Mouse (Mus musculus) cerebellum, adult 8-10 months (tissue): ENCODE measurements around the gene Sgsm2.

Source experiments
- DNase-seq: peaks from one replicate; pipeline ENCODE4 v3.0.0; 2022

Sgsm2 gene

DNA sequence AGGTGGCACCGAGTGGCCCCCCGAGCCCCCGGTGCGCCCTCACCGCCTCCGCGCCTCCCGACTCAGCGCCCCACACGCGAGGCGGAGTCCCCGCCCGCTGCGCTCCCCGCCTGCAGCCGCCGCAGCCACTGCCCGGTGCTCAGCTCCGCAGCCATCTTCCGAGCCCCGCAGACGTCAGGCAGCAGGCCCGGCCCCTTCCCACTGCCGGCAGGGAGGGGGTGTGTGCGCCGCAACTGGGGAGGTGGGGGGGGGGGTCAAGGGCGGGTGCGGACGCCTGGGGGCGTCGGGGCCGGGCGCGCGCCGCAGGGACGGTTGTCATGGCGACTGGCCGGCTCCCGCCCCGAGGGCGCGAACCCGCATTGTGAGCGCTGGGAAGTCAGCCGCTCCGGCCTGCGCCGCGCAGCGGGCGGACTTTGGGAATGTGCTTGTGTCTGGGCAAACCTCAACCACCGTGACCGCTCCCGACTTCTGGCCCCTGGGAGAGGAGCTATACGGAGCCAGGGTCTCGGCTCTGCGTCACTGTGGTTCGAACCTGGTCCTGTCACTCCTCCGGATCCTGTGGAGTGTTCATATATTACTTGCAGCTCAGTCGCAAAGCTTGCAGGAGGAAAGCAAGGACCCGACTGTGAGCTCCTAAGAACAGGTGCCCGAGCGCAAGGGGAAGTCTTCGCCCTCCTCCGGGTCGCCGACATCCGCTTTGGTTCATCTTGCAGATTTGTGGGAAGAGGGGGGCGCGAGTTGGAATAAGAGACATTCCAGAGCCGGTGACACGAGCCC, at the start of gene Sgsm2:
Gene Sgsm2 (minus strand): TSS at position 160 of the 777 bp plus-strand sequence.
- peak; percentile 61 for DNase-seq

DNA sequence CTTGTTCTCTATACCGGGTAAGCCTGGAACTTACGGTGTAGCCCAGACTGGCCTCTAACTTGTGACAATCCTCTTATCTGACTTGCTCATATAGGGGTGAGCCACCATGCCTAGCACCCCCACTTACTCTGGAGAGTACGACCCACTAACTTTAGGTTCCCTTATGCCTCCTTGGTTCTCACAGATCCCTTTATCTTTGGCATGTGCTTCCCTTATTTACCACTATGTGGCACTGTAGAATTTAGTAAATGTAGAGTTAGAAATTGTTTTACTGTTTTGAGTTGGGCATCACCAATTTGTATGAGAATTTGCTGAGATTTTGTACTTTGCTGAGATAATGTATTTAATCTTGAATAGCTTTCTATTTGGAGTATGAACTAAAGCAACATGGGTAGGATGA, 49.5 kb upstream of the Sgsm2 start:
- peak; percentile 25 for DNase-seq

DNA sequence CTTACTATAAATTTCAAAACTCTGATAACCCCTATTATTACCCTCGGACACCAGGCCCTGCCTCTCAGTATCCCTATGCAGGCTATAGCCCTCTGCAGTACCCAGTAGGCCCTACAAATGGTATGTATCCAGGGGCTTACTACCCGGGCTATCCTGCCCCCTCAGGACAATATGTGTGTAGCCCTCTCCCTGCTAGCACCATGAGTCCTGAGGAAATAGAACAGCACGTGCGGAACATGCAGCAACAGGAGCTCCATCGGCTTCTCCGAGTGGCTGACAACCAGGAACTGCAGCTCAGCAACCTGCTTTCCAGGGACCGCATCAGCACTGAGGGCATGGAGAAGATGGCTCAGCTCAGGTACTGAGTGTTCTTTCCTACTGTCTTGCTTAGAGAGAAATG, 33.5 kb upstream of the Sgsm2 start:
- no peak for DNase-seq

DNA sequence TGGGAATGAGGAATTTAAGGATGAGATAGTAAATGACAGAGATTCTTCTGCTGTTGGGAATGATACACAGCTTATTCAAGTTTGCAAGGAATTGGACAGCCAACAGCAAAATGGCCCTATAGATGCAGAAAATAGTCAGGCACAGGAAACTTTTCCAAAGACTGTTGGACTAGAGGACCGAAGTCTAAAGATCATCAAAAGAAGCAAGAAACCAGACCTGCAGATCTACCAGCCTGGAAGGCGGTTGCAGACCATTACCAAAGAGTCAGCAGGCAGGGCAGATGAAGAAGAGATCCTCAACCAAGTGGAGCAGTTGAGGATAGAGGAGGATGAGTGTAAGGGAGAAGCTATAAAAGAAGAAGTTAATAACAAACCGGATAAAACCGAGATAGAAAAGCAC, 32.3 kb upstream of the Sgsm2 start:
- DNase-seq = no peak

DNA sequence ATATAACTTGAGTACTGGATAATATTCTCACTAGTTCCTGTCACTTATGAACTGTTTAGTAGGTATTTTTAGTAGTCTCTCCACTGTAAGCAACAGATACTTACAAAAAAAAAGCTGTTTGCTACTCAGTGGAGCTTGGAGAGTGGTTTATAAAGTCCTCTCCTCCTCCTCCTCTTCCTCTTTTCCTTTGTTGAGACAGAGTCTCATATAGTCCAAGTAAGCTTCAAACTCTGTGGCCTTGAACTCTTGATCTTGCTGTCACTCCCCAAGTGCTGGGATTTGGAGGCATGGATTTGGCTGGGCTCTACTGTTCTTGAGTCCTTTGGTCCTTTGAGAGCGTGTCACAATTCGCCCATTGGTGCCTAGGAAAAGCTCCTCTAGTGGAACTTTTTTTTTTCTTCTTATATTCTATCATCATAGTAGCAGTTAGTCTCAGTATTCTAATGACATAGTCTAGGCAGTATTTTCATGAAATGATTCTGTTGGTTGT, 30.4 kb upstream of the Sgsm2 start:
- DNase-seq = no peak

DNA sequence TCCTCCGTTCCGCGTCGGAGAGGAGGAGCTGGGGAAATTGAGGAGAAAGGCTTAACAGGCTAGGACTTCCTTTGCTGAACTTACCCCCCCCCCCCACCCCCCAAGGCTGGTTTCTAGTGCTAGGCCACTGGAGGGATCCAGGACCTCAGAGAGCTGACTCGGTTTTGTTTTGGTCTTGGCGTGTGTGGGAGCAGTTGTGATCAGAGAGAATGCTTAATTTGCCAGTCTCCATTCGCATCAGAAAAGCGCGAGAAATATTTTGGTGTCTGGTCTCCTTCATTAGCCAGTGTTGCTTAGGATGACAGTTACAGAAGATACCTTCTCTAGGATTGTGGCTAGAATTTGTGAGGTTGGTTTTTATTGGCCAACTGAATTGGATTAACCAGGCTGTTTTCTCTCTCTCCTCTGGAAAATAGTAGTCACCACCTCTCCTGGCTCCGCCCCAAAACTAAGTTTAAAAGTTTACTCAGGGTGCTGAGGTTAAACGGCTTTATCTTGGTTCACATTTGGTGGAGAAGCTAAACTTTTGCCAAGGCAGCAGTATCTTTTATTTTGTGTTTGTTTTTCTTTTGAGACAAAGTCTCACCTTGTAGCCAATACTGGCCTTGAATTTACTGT, 29.6 kb upstream of the Sgsm2 start:
- peak; percentile 26 for DNase-seq

DNA sequence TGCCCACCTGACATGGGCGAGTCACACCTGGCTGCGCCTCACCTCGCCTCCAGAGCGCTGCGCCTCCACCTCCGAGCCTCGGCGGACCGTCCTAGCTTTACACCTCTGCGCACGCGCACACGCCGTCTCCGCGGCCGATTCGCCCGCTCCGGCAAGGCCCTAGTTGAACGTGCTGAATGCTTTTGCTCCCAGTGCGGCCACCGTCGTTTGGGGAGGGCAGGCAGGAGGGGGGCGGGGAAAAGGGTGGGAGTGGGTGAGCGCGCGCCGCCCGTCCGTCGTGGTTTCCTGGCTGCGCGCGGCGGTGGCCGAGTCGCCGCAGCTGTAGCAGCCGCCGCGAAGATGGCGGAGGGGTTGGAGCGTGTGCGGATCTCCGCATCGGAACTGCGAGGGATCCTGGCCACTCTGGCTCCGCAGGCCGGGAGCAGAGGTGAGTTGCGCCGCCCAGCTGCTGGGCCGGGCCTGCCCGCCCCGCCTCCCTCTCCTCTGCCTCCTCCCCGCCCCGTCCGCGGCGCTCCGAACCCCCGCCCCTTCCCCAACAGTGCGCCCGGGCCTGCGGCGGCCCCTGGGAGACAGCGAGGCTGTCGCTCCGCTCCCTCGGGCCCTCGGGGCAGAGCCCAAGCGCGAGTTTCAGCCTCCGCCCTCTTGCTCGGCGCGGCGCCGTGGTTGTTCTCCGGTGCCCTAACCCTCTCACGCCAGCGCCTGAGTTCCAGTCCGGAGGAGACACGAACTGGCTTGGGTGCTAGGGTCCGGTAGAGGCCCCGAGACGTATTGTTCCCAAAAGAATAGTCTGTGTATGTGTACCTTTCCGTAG, 28.9 kb upstream of the Sgsm2 start, which contains the start of the genes Smg6 and Srr:
Gene Smg6 (plus strand): TSS at position 247 of the 811 bp plus-strand sequence.
Gene Srr (minus strand): TSS at position 372 of the 811 bp plus-strand sequence.
- peak; percentile 90 for DNase-seq

DNA sequence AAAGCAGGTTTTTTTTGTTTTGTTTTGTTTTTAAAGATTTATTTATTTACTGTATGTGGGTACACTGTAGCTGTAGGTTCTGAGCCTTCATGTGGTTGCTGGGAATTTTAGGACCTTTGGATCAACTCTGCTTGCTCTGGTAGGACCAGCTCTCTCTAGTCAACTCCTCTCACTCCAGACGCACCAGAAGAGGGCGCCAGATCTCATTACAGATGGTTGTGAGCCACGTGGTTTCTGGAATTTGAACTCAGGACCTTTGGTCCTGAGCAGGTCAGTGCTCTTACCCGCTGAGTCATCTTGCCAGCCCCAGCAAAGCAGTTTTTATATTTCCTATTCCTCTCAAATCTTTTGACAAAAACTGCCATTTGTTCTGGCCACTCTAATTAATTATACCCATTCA, 27.3 kb upstream of the Sgsm2 start:
- no peak for DNase-seq

DNA sequence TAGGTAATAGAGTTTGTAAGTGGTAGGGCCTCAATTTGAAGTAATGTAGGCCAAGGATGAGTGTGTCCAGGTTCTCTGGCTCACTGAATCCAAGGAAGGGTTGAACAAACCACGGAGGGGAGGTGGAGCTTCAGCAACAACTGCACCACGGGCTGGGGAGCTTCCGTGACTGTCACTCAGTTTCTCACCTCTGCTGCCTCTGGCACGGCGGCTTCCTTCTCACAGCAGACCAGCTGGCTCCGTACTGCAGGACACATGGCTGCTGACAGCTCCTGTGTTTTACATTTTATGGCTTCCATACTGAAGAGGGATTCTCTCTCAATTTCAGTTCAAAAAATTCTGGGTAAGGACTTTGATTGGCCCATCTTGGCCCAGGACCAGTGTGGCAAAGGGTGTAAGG, 22.4 kb upstream of the Sgsm2 start:
- no peak for DNase-seq

DNA sequence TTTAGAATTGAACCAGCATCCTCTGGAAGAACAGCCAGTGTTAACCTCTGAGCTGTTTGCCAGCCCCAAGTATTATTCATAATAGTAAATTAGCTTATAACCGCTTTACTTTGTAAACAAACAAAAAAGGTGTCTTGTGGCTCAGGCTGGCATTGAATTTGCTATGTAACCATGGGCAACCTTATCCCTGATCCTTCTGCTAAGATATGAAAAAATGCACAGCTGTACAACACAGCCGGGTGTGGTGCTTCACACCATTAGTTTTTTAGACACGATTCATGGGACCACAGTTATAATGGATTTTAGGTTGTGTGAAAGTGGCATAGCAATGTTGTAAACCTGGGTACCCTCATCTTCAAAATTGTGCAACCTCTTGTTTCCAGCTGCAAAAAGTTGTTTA, 15.6 kb upstream of the Sgsm2 start:
- no peak for DNase-seq

DNA sequence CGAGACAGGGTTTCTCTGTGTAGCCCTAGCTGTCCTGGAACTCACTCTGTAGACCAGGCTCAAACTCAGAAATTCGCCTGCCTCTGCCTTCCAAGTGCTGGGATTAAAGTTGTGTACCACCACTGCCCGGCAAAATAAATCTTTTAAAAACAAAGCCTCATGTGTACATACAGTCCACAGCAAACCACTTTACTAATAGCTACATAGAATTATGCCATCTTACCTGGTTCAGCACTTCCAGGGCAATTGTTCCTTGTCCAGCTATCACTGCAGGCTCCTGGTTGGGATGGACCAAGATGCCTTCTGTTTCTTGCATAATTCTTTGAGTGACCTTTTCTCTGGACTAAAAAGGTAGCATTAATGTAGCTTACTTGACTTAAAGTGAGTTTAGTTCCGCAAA, 13.1 kb upstream of the Sgsm2 start:
- DNase-seq = no peak

DNA sequence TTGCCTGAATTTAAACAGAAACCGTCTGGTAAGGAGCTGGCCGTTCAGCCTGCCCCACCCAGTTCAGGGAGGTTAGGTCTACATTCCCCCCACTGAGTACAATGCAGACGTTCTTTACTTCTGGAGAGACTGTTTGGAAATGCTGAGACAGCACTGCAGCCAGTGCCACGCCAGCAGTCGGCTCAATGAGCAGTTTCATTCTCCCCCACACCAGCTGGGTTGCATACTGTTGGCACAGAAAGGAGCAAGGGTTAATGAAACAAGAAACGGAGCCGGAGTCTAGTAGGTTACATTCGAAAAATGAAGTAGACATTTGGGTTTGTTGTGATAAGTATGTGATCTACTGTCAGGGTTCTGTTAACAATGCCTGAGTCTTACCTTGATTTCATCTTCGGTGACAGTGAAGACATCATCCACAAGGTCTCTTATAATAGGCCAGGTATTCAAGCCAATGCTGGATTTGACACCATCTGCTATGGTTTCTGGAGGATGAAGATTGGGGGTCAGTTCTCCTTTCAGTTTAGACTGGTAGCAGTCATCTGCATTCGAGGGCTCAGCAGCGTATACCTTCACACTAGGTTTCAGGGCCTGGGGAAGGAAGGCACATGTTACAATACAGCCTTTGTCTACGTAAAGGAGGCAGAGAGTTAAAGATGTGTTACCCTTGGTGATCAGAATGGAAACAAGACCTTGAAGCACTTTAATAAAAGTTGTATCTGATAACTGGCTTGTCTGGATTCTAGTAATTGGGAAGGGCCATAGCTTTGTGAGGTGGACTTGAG, 11.9 kb upstream of the Sgsm2 start:
- no peak for DNase-seq

DNA sequence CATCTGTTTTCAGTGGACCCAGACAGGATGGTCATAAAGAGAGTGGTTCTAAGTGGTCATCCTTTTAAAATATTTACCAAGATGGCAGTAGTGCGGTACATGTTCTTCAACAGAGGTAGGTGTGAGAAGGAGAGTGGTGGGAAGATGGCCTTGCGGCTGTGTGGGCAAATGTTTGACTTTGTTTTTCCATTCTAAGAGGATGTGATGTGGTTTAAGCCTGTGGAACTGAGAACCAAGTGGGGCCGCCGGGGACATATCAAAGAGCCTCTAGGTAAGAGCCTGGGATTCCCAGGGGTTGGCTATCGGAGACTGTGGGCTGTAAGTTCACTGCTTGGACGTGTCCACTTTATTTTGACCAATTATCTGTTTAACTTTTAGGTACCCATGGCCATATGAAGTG, 11.0 kb upstream of the Sgsm2 start:
- no peak for DNase-seq

DNA sequence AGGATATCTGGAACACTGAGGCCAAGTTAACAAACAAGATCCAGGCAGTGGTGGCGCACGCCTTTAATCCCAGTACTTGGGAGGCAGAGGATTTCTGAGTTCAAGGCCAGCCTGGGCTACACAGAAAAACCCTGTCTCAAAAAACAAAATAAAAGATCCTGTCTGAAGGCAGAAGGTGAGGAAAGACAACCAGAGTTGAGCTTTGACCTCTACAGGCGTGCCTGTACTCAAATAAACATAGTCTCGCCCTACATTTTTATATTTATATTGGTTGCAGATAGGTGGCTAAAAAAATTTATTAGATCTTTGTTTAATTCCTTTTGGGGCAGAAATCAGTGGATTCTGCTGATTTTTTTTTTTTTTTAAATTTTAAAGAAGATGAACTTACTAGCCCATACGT, 5.6 kb upstream of the Sgsm2 start:
- no peak for DNase-seq

DNA sequence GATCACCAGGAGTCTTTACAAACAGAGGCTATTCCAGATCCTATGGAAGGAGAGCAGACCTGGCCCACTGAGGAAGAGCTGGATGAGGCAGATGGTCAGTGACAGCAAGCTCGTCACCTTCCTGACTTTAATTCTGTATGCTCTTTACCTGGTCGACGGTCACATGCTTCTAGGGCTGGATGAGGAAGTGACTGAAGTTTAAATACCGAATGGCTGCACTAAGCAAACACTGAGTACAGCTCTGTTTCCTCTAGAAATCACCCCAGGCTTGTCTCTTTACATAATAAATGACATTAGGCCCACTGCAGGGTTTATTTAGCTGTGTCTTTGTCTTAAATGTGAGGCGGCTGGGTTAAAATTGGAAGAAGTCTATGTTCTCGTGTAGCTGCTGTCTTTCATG, 4.7 kb upstream of the Sgsm2 start:
- DNase-seq = no peak

DNA sequence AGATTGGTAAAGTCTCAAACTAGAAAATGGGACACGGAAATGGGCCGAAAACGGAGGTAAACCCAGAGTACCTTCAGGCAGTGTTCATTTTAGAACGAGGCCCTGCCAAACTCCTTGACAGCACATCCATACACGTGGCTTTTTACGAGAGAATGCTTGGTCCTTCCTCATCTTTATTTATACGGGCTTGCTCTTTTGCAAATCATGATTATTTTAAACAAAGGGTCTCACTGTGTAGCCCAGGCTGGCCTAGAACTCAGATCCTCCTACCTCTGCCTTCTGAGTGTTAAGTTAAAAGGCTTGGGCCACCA, 1.6 kb upstream of the Sgsm2 start:
- DNase-seq = no peak

DNA sequence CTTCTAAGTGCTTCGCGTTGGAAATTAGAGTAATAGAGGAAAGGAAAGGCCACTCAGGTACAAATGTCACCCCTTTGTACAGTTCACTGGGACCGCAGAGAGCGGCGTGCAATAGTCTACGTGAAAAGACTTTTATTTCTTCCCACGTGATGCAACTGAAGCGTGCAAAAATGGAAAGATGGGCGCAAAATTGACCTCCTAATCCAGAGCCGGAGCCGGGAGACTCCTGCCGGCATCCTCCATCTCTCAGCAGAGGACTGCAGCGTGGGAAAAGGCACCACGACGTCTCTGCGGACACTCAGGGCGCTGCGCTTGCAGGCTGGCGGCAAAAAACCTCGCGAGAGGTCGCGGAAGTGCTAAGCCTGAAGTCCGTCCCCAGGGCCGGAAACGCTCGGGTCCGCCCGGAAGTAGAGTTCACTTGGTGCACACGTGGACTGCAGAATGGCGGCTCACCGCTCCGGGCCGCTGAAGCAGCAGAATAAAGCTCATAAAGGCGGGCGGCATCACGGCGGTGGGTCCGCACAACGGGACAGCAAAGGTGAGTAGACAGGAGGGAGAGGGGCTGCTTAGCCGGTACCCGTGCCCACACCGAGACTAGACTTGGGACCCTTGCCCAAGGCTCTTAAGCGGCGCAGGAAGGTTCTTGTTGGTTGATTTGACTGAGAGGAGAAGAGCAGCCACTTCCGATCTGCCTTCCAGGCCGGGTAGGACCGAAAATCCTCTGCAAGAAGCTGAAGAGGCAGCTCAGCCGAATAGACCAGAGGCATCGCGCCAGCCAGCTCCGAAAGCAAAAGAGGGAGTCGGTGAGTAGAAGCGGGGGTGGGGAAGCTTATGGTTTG, 1.0 kb upstream of the Sgsm2 start, which contains the start of gene Tsr1:
Gene Tsr1 (plus strand): TSS at position 394 of the 839 bp plus-strand sequence.
- peak; percentile 83 for DNase-seq

DNA sequence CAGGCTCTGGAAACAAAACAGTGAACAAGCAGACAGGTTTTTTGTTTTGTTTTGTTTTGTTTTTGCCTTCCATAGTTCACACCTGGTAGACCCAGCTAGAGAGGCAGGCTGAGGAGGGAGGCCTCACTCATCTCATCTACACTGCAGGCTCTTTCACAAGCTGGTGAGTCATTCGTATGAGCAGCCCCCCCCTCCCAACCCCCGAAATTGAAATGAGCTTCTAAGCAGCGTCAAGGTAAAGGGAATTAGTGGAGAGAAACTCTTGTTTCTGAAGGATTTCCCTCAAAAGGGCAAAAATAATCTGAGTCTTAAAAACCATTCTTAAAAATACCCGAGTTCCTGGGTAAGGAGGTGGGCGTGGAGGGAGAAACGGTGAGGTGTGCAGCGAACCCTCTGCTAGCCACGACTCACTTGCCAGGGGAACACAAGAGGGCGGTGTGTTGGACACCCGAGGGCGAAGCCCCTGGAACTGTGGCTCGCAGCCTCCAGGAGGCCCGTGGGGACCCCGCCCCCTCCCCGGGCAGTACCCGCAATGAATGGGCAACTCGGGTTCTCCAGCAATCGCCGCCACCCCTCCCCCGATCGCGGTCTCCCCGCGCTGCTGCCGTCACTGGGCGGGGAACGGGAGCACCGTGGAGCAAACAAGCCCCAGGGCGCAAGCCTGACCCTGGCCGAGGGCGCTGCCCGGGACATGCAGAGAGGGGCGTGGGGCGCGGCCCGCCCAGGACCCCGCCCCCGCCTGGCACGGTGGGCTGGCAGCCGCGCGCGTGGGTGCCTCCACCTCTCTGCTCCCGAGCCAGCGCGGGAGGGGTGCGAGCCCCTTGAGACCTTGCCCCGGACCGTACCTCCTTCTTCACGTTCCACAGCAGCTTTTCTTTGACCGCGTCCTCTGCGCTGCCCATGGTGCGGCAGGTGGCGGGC, 620 bp downstream of the Sgsm2 start:
- peak; percentile 59 for DNase-seq

DNA sequence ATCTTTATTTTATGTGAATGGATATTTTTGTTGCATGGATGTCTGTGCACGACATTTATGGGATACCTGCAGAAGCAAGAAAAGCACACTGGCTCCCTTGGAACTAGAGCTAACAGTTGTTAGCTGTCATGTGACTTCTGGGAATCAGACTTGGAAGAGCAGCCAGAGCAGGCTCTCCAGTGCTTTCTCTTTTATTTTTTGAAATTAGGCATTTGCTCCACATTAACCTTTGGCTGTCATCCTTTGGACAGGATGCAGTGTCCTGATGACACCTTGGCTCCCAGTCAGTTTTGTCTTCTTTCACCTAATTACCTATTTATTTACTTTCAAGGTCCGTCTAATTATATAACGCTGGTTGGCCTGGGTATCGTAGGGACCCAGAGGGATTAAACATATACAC, 2.2 kb downstream of the Sgsm2 start:
- DNase-seq = no peak

DNA sequence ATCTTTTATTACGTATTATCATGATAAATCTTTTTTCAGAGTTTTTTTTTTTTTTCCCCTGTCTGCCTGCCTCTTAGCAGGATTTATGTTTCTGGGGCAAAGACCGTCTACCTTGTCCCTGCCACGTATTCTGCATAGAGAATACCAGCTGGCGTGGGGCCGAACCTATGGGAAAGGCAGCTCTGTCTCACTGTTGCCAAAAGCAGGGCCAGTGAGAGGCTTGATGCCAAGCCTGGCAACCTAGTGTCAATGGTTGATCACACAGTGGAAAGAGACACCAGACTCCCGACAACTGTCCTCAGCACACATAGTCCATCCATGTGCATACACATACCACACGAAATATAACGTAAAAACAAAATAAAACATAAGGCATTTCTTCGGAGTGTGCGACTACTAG, 13.8 kb downstream of the Sgsm2 start:
- DNase-seq = peak; percentile 60

DNA sequence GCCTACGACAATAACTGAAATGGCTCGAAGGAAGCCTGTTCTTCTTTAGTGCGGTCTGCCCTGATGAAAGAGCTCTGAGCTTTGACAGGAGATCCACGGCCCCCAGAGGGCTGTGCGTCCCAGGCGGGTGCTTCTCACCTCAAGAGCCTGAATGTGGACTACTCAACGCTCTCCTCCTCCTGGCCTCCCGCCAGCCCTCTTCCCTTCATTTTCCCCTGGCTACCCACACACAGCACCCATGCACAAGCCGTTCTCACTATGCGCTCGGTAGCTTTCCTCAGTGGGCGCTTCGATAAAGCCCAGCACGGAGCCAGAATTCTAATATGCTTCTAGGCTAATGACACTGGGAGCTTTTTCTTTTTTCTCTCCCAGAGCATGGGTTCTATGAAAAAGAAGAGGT, 14.9 kb downstream of the Sgsm2 start:
- DNase-seq = no peak
